Mouse (Mus musculus): ENCODE results near the gene Olfr643. TPM values are rescaled to one million over a fixed set of nuclear protein-coding genes. Genes with fewer than 3 reads are reported as not detected.

The Olfr643 gene
- polyA plus RNA-seq, 1 experiment from 2014 or later = not detected

GRCm38 (mm10) chr7:104103913-104104756 lies 33.1 kb downstream of the Olfr643 start:
- no peak overlapping the region for H3K4me2 ChIP-seq
- H3K9me3 ChIP-seq = no peaks in the 10 kb centered on the region
- H3K4me1 ChIP-seq = no peaks in the 10 kb centered on the region
- no peaks in the 10 kb centered on the region for H3K27me3 ChIP-seq (replicated peaks)
- no peak overlapping the region for H3K4me3 ChIP-seq
- 62% methylated on average over 4 of the region's 4 CpGs for WGBS
- H3K36me3 ChIP-seq = no peaks in the 10 kb centered on the region
- no peak overlapping the region for H3K27ac ChIP-seq (replicated peaks)
- ATAC-seq (ENCODE audit: extremely low read depth, insufficient number of reproducible peaks, low FRiP score, low TSS enrichment) = no peak
- no peak overlapping the region for H3K9ac ChIP-seq

- no peaks in the 10 kb centered on the region for H3K4me1 ChIP-seq
- H3K27me3 ChIP-seq (replicated peaks) = no peaks in the 10 kb centered on the region
- H3K9ac ChIP-seq = no peak within 1 kb of the TSS
- H3K9me3 ChIP-seq = no peaks in the 10 kb centered on the region
- ATAC-seq (ENCODE audit: extremely low read depth, insufficient number of reproducible peaks, low FRiP score, low TSS enrichment) = no peak
- no peak within 1 kb of the TSS for H3K4me3 ChIP-seq
- H3K27ac ChIP-seq (replicated peaks) = no peak within 1 kb of the TSS
- H3K4me2 ChIP-seq = no peak within 1 kb of the TSS
- no peaks in the 10 kb centered on the region for H3K36me3 ChIP-seq
- WGBS = 54% methylated on average over 1 of the region's 1 CpGs
Observed at GRCm38 (mm10) chr7:104085365-104085764, 51.8 kb downstream of the Olfr643 start, which contains the start of gene Olfr645. Olfr645 (minus strand) TSS chr7:104085465.

- Histone ChIP-seq H3K9me3 (peaks cover 3% of the 10 kb centered on the region; the same call in 1 of the 2 replicates), H3K4me1 (no peaks in the 10 kb centered on the region), H3K27me3 (replicated peaks) (no peaks in the 10 kb centered on the region), H3K4me2 (no peak within 1 kb of the TSS), H3K4me3 (no peak within 1 kb of the TSS), H3K9ac (no peak within 1 kb of the TSS), H3K27ac (replicated peaks) (no peak within 1 kb of the TSS), H3K36me3 (no peaks in the 10 kb centered on the region)
- ATAC-seq (ENCODE audit: extremely low read depth, insufficient number of reproducible peaks, low FRiP score, low TSS enrichment) = no peak
- 62% methylated on average over 2 of the region's 2 CpGs for WGBS
Observed at GRCm38 (mm10) chr7:104071769-104072168, 65.4 kb downstream of the Olfr643 start, which contains the start of gene Olfr644. Olfr644 (minus strand) TSS chr7:104071869.

GRCm38 (mm10) chr7:104061345-104061744 lies 75.9 kb downstream of the Olfr643 start, which contains the start of gene 4930516K23Rik:
4930516K23Rik (minus strand) TSS chr7:104061445.
- no peaks in the 10 kb centered on the region for H3K4me1 ChIP-seq
- ATAC-seq (ENCODE audit: extremely low read depth, insufficient number of reproducible peaks, low FRiP score, low TSS enrichment) = no peak
- no peaks in the 10 kb centered on the region for H3K27me3 ChIP-seq (replicated peaks)
- H3K36me3 ChIP-seq = no peaks in the 10 kb centered on the region
- no peak within 1 kb of the TSS for H3K4me2 ChIP-seq
- no peak within 1 kb of the TSS for H3K9ac ChIP-seq
- 45% methylated on average over 2 of the region's 2 CpGs for WGBS
- H3K9me3 ChIP-seq = no peaks in the 10 kb centered on the region
- H3K27ac ChIP-seq (replicated peaks) = no peak within 1 kb of the TSS
- no peak within 1 kb of the TSS for H3K4me3 ChIP-seq

GRCm38 (mm10) chr7:104059215-104059614 lies 78.0 kb downstream of the Olfr643 start:
- Histone ChIP-seq H3K4me3 (no peak overlapping the region), H3K9me3 (no peaks in the 10 kb centered on the region), H3K27me3 (replicated peaks) (no peaks in the 10 kb centered on the region), H3K27ac (replicated peaks) (no peak overlapping the region), H3K4me2 (no peak overlapping the region), H3K36me3 (no peaks in the 10 kb centered on the region), H3K9ac (no peak overlapping the region), H3K4me1 (no peaks in the 10 kb centered on the region)
- no peak for ATAC-seq (ENCODE audit: extremely low read depth, insufficient number of reproducible peaks, low FRiP score, low TSS enrichment)
- 75% methylated on average over 1 of the region's 1 CpGs for WGBS

- no peak within 1 kb of the TSS for H3K9ac ChIP-seq
- 52% methylated on average over 1 of the region's 1 CpGs for WGBS
- no peaks in the 10 kb centered on the region for H3K4me1 ChIP-seq
- H3K9me3 ChIP-seq = no peaks in the 10 kb centered on the region
- no peak for ATAC-seq (ENCODE audit: extremely low read depth, insufficient number of reproducible peaks, low FRiP score, low TSS enrichment)
- no peaks in the 10 kb centered on the region for H3K36me3 ChIP-seq
- no peak within 1 kb of the TSS for H3K4me2 ChIP-seq
- H3K27me3 ChIP-seq (replicated peaks) = no peaks in the 10 kb centered on the region
- H3K27ac ChIP-seq (replicated peaks) = no peak within 1 kb of the TSS
- no peak within 1 kb of the TSS for H3K4me3 ChIP-seq
Observed at GRCm38 (mm10) chr7:104052566-104052965, 84.6 kb downstream of the Olfr643 start, which contains the start of gene Olfr642. Olfr642 (minus strand) TSS chr7:104052666.

GRCm38 (mm10) chr7:104050745-104051144 lies 86.5 kb downstream of the Olfr643 start:
- Histone ChIP-seq H3K27ac (replicated peaks) (no peak overlapping the region), H3K36me3 (no peaks in the 10 kb centered on the region), H3K4me3 (no peak overlapping the region), H3K9me3 (no peaks in the 10 kb centered on the region), H3K4me1 (no peaks in the 10 kb centered on the region), H3K27me3 (replicated peaks) (no peaks in the 10 kb centered on the region), H3K4me2 (no peak overlapping the region), H3K9ac (no peak overlapping the region)
- no peak for ATAC-seq (ENCODE audit: extremely low read depth, insufficient number of reproducible peaks, low FRiP score, low TSS enrichment)
- whole genome bisulfite sequencing = 79% methylated on average over 4 of the region's 4 CpGs

- Histone ChIP-seq H3K9me3 (no peaks in the 10 kb centered on the region), H3K27ac (replicated peaks) (no peak within 1 kb of the TSS), H3K4me2 (no peak within 1 kb of the TSS), H3K9ac (no peak within 1 kb of the TSS), H3K4me3 (no peak within 1 kb of the TSS), H3K36me3 (no peaks in the 10 kb centered on the region), H3K27me3 (replicated peaks) (no peaks in the 10 kb centered on the region), H3K4me1 (no peaks in the 10 kb centered on the region)
- ATAC-seq (ENCODE audit: extremely low read depth, insufficient number of reproducible peaks, low FRiP score, low TSS enrichment) = no peak
- 62% methylated on average over 1 of the region's 1 CpGs for WGBS
Observed at GRCm38 (mm10) chr7:104035145-104035544, 102.1 kb downstream of the Olfr643 start, which contains the start of gene Olfr641. Olfr641 (plus strand) TSS chr7:104035445.

- WGBS = 64% methylated on average over 3 of the region's 3 CpGs
- H3K4me1 ChIP-seq = no peaks in the 10 kb centered on the region
- no peak overlapping the region for H3K4me2 ChIP-seq
- no peaks in the 10 kb centered on the region for H3K27me3 ChIP-seq (replicated peaks)
- ATAC-seq (ENCODE audit: extremely low read depth, insufficient number of reproducible peaks, low FRiP score, low TSS enrichment) = no peak
- no peaks in the 10 kb centered on the region for H3K36me3 ChIP-seq
- H3K27ac ChIP-seq (replicated peaks) = no peak overlapping the region
- no peak overlapping the region for H3K9ac ChIP-seq
- H3K4me3 ChIP-seq = no peak overlapping the region
- no peaks in the 10 kb centered on the region for H3K9me3 ChIP-seq
Observed at GRCm38 (mm10) chr7:104026978-104027377, 110.2 kb downstream of the Olfr643 start.

- H3K36me3 ChIP-seq = no peaks in the 10 kb centered on the region
- H3K4me1 ChIP-seq = no peaks in the 10 kb centered on the region
- H3K27me3 ChIP-seq (replicated peaks) = no peaks in the 10 kb centered on the region
- no peak for ATAC-seq (ENCODE audit: extremely low read depth, insufficient number of reproducible peaks, low FRiP score, low TSS enrichment)
- no peak within 1 kb of the TSS for H3K9ac ChIP-seq
- H3K4me3 ChIP-seq = no peak within 1 kb of the TSS
- H3K27ac ChIP-seq (replicated peaks) = no peak within 1 kb of the TSS
- H3K4me2 ChIP-seq = no peak within 1 kb of the TSS
- H3K9me3 ChIP-seq = no peaks in the 10 kb centered on the region
- 69% methylated on average over 6 of the region's 6 CpGs for WGBS
Observed at GRCm38 (mm10) chr7:104025473-104025872, 111.7 kb downstream of the Olfr643 start, which contains the start of gene Olfr640. Olfr640 (minus strand) TSS chr7:104025573.

- no peak overlapping the region for H3K4me3 ChIP-seq
- no peaks in the 10 kb centered on the region for H3K4me1 ChIP-seq
- H3K27ac ChIP-seq (replicated peaks) = no peak overlapping the region
- no peaks in the 10 kb centered on the region for H3K9me3 ChIP-seq
- no peak overlapping the region for H3K9ac ChIP-seq
- H3K4me2 ChIP-seq = no peak overlapping the region
- 87% methylated on average over 6 of the region's 6 CpGs for WGBS
- ATAC-seq (ENCODE audit: extremely low read depth, insufficient number of reproducible peaks, low FRiP score, low TSS enrichment) = no peak
- H3K27me3 ChIP-seq (replicated peaks) = no peaks in the 10 kb centered on the region
- no peaks in the 10 kb centered on the region for H3K36me3 ChIP-seq
Observed at GRCm38 (mm10) chr7:104021651-104022050, 115.6 kb downstream of the Olfr643 start.

- no peak overlapping the region for H3K4me3 ChIP-seq
- no peak overlapping the region for H3K27ac ChIP-seq (replicated peaks)
- no peaks in the 10 kb centered on the region for H3K27me3 ChIP-seq (replicated peaks)
- no peak overlapping the region for H3K9ac ChIP-seq
- no peaks in the 10 kb centered on the region for H3K9me3 ChIP-seq
- WGBS = 80% methylated on average over 1 of the region's 1 CpGs
- ATAC-seq (ENCODE audit: extremely low read depth, insufficient number of reproducible peaks, low FRiP score, low TSS enrichment) = no peak
- H3K4me2 ChIP-seq = no peak overlapping the region
- no peaks in the 10 kb centered on the region for H3K4me1 ChIP-seq
- H3K36me3 ChIP-seq = no peaks in the 10 kb centered on the region
Observed at GRCm38 (mm10) chr7:104018953-104019352, 118.3 kb downstream of the Olfr643 start.
